Mouse (Mus musculus) embryonic fibroblast, embryonic 13.5 days (primary cell): ENCODE results near the gene Rgs12.

ENCODE experiments used
- CTCF ChIP-seq: IDR thresholded peaks from 2 replicates; pipeline ENCODE4 v1.5.1; 2011; ENCODE audit warnings: mild to moderate bottlenecking, control low read depth, low read length, moderate library complexity, borderline replicate concordance; ENCODE audit not compliant: insufficient read depth
- POLR2A ChIP-seq: IDR thresholded peaks from 2 replicates; pipeline ENCODE4 v1.6.1; 2011; ENCODE audit warnings: low read depth, mild to moderate bottlenecking, control low read depth, low read length, moderate library complexity

DNA sequence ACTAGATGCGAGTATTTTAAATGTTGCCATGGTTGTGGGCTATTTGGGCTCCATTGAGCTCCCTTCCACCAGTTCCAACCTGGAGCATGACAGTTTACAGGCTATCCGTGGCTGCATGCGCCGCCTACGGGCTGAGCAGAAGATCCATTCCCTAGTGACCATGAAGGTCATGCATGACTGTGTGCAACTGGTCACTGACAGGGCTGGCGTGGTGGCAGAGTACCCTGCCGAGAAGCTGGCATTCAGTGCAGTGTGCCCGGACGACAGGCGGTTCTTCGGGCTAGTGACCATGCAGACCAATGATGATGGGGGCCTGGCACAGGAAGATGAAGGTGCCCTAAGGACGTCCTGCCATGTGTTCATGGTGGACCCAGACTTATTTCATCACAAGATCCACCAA is 16.3 kb downstream of the Rgs12 start:
- TF ChIP-seq CTCF (no peak), POLR2A (no peak)
